ENCODE assay signal across 17 mouse cellular contexts in the genomic region with DNA sequence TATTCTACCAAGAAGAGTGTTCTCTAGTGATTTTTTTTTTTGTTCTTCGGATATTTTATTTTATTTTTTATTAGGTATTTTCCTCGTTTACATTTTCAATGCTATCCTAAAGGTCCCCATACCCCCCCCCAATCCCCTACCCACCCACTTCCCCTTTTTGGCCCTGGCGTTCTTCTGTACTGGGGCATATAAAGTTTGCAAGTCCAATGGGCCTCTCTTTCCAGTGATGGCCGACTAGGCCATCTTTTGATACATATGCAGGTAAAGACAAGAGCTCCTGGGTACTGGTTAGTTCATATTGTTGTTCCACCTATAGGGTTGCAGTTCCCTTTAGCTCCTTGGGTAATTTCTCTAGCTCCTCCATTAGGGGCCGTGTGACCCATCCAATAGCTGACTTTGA. TPM values are rescaled to one million over a fixed set of nuclear protein-coding genes. Genes with fewer than 3 reads are reported as not detected.
"Had no signal": no experiment of that assay in that cellular context is flagged by ENCODE, and none has a peak within 500 bp of the region (broad histone marks: within the 10 kb centered on the region; RNA-seq: fewer than 3 reads in every experiment).

No protein-coding gene starts in this region.

RNA-seq across cellular contexts. Expression of gene Gm3159, which starts 3.9 kb away (rescaled TPM):
- total RNA-seq: heart, postnatal 10 days; heart, postnatal 14 days; heart, postnatal 25 days; heart, postnatal 36 days; heart, postnatal 4 days; hematopoietic stem cell, adult 5-6 weeks; hindbrain, postnatal 0 days; layer of hippocampus, adult 18-20 months; layer of hippocampus, adult 2 months; layer of hippocampus, adult 8-10 months; layer of hippocampus, postnatal 10 days; layer of hippocampus, postnatal 14 days; layer of hippocampus, postnatal 25 days; layer of hippocampus, postnatal 36 days; left cerebral cortex, adult 18-20 months; left cerebral cortex, adult 2 months; left cerebral cortex, adult 8-10 months had no signal

RNA-seq across cellular contexts. Expression of gene Gm3164, which starts 14.0 kb away (rescaled TPM):
- total RNA-seq: heart, postnatal 25 days; hematopoietic stem cell, adult 5-6 weeks had no signal

RNA-seq across cellular contexts. Expression of gene Gm3173, which starts 29.5 kb away (rescaled TPM):
- total RNA-seq: heart, postnatal 10 days; heart, postnatal 14 days; heart, postnatal 25 days; heart, postnatal 36 days; heart, postnatal 4 days; hematopoietic stem cell, adult 5-6 weeks; hindbrain, postnatal 0 days; layer of hippocampus, adult 18-20 months; layer of hippocampus, postnatal 25 days; layer of hippocampus, postnatal 36 days; left cerebral cortex, adult 8-10 months had no signal
